Mouse (Mus musculus): ENCODE results near the gene Ptprf. TPM values are rescaled to one million over a fixed set of nuclear protein-coding genes. Genes with fewer than 3 reads are reported as not detected.

The Ptprf gene
- polyA plus RNA-seq, 1 experiment from 2014 or later: 68.1 TPM

- peak overlapping the region; percentile 85 for H3K4me3 ChIP-seq (ENCODE audit: low read length)
- WGBS: 12% methylated on average over 17 of the region's 17 CpGs
- H3K36me3 ChIP-seq (ENCODE audit: control insufficient read depth, insufficient read depth, low read length): peaks cover 20% of the 10 kb centered on the region
- peak overlapping the region; percentile 91 for H3K27ac ChIP-seq (ENCODE audit: low read depth, low read length)
- peak overlapping the region; percentile 85 for H3K9ac ChIP-seq (ENCODE audit: low read depth, low read length)
- H3K27me3 ChIP-seq (ENCODE audit: control insufficient read depth, insufficient read depth, low read length): no peaks in the 10 kb centered on the region
- H3K4me2 ChIP-seq (replicated peaks; ENCODE audit: low read depth, low read length): peak overlapping the region; percentile 83
- H3K4me1 ChIP-seq (ENCODE audit: control insufficient read depth, insufficient read depth, low read length): peaks cover 10% of the 10 kb centered on the region
- no peaks in the 10 kb centered on the region for H3K9me3 ChIP-seq (ENCODE audit: control insufficient read depth, low read length)
- no peak for ATAC-seq (ENCODE audit: low FRiP score, low TSS enrichment)
Measured at GRCm38 (mm10) chr4:118180301-118181080, 110.7 kb downstream of the Ptprf start.

- no peaks in the 10 kb centered on the region for H3K9me3 ChIP-seq (ENCODE audit: control insufficient read depth, low read length)
- H3K4me2 ChIP-seq (replicated peaks; ENCODE audit: low read depth, low read length): peak within 1 kb of the TSS; percentile 83
- peak; percentile 99 for ATAC-seq (ENCODE audit: low FRiP score, low TSS enrichment)
- peaks cover 10% of the 10 kb centered on the region for H3K4me1 ChIP-seq (ENCODE audit: control insufficient read depth, insufficient read depth, low read length)
- H3K4me3 ChIP-seq (ENCODE audit: low read length): peak within 1 kb of the TSS; percentile 85
- H3K27me3 ChIP-seq (ENCODE audit: control insufficient read depth, insufficient read depth, low read length): no peaks in the 10 kb centered on the region
- peak within 1 kb of the TSS; percentile 91 for H3K27ac ChIP-seq (ENCODE audit: low read depth, low read length)
- WGBS: under 1% methylated on average over 38 of the region's 38 CpGs
- peaks cover 28% of the 10 kb centered on the region for H3K36me3 ChIP-seq (ENCODE audit: control insufficient read depth, insufficient read depth, low read length)
- peak within 1 kb of the TSS; percentile 85 for H3K9ac ChIP-seq (ENCODE audit: low read depth, low read length)
Measured at GRCm38 (mm10) chr4:118179467-118180300, 111.5 kb downstream of the Ptprf start, which contains the start of gene Kdm4a. Gene Kdm4a (minus strand): TSS chr4:118180043.

GRCm38 (mm10) chr4:118178952-118179466 is 112.2 kb downstream of the Ptprf start:
- H3K9ac ChIP-seq (ENCODE audit: low read depth, low read length): peak overlapping the region; percentile 85
- H3K36me3 ChIP-seq (ENCODE audit: control insufficient read depth, insufficient read depth, low read length): peaks cover 35% of the 10 kb centered on the region
- peak overlapping the region; percentile 60 for H3K4me2 ChIP-seq (replicated peaks; ENCODE audit: low read depth, low read length)
- H3K27me3 ChIP-seq (ENCODE audit: control insufficient read depth, insufficient read depth, low read length): no peaks in the 10 kb centered on the region
- ATAC-seq (ENCODE audit: low FRiP score, low TSS enrichment): no peak
- peaks cover 10% of the 10 kb centered on the region for H3K4me1 ChIP-seq (ENCODE audit: control insufficient read depth, insufficient read depth, low read length)
- WGBS: under 1% methylated on average over 12 of the region's 12 CpGs
- no peaks in the 10 kb centered on the region for H3K9me3 ChIP-seq (ENCODE audit: control insufficient read depth, low read length)
- H3K27ac ChIP-seq (ENCODE audit: low read depth, low read length): peak overlapping the region; percentile 91
- H3K4me3 ChIP-seq (ENCODE audit: low read length): peak overlapping the region; percentile 85

GRCm38 (mm10) chr4:118172461-118172860 is 118.7 kb downstream of the Ptprf start:
- peaks cover 97% of the 10 kb centered on the region for H3K36me3 ChIP-seq (ENCODE audit: control insufficient read depth, insufficient read depth, low read length)
- no peak overlapping the region for H3K9ac ChIP-seq (ENCODE audit: low read depth, low read length)
- no peak for ATAC-seq (ENCODE audit: low FRiP score, low TSS enrichment)
- H3K4me1 ChIP-seq (ENCODE audit: control insufficient read depth, insufficient read depth, low read length): no peaks in the 10 kb centered on the region
- no peaks in the 10 kb centered on the region for H3K9me3 ChIP-seq (ENCODE audit: control insufficient read depth, low read length)
- H3K27me3 ChIP-seq (ENCODE audit: control insufficient read depth, insufficient read depth, low read length): no peaks in the 10 kb centered on the region
- no peak overlapping the region for H3K4me2 ChIP-seq (replicated peaks; ENCODE audit: low read depth, low read length)
- no peak overlapping the region for H3K4me3 ChIP-seq (ENCODE audit: low read length)
- WGBS: 82% methylated on average over 12 of the region's 12 CpGs
- H3K27ac ChIP-seq (ENCODE audit: low read depth, low read length): no peak overlapping the region

DNA sequence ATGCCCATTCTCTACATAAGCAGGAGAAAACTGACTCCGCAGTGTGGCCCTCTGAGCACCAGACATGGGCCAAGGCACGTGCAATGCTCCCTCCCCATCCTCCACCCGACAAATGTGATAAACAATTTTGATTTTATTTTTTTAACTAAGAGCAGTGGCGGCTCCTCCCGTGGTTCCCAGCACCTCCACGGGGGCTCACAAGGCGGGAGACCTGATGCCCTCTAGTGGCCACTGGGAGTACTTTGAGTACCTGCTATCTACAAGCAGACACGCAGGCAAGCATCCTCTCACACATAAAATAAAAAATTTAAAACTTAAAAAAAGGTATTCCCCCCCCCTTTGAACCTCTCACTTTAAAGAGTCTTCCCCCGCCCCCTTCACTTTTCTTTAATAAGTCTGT is 120.2 kb downstream of the Ptprf start:
- Histone ChIP-seq H3K9ac (ENCODE audit: low read depth, low read length) (no peak overlapping the region), H3K4me3 (ENCODE audit: low read length) (no peak overlapping the region), H3K4me1 (ENCODE audit: control insufficient read depth, insufficient read depth, low read length) (no peaks in the 10 kb centered on the region), H3K27ac (ENCODE audit: low read depth, low read length) (no peak overlapping the region), H3K4me2 (replicated peaks; ENCODE audit: low read depth, low read length) (no peak overlapping the region), H3K9me3 (ENCODE audit: control insufficient read depth, low read length) (no peaks in the 10 kb centered on the region), H3K36me3 (ENCODE audit: control insufficient read depth, insufficient read depth, low read length) (peaks cover 97% of the 10 kb centered on the region), H3K27me3 (ENCODE audit: control insufficient read depth, insufficient read depth, low read length) (no peaks in the 10 kb centered on the region)
- no peak for ATAC-seq (ENCODE audit: low FRiP score, low TSS enrichment)
- WGBS: 84% methylated on average over 9 of the region's 9 CpGs

DNA sequence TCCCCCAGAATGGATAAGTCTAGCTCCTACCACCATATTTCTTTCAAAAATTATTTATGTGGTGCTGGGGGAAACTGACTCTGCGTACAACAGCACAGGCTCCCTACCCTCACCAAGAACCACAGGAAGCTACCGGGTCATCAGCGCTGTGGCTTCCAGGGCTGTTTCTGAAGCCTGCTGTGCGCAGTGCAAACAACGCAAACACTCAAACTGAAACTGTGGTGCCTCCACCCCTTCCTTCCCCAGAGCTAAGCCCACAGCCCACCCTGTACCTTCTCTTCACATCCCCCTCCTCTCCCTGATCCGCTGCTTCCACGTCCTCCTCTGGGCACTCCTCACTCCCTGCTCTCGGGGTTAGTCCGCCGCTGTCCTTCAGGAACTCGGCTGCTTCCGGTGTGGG is 129.1 kb downstream of the Ptprf start:
- Histone ChIP-seq H3K9ac (ENCODE audit: low read depth, low read length) (no peak overlapping the region), H3K27ac (ENCODE audit: low read depth, low read length) (no peak overlapping the region), H3K36me3 (ENCODE audit: control insufficient read depth, insufficient read depth, low read length) (peaks cover 94% of the 10 kb centered on the region), H3K27me3 (ENCODE audit: control insufficient read depth, insufficient read depth, low read length) (no peaks in the 10 kb centered on the region), H3K4me3 (ENCODE audit: low read length) (no peak overlapping the region), H3K4me2 (replicated peaks; ENCODE audit: low read depth, low read length) (no peak overlapping the region), H3K4me1 (ENCODE audit: control insufficient read depth, insufficient read depth, low read length) (no peaks in the 10 kb centered on the region), H3K9me3 (ENCODE audit: control insufficient read depth, low read length) (no peaks in the 10 kb centered on the region)
- no peak for ATAC-seq (ENCODE audit: low FRiP score, low TSS enrichment)
- 90% methylated on average over 12 of the region's 12 CpGs for WGBS

Small RNA genes lying within 50 kb of the gene (microRNA-seq; reads per million reads assigned to microRNA genes)
- 0.84 reads per million for gene Mir7226

Other genes starting within 250 kb of the Ptprf start
- gene St3gal3, start 156.5 kb downstream of the Ptprf start, polyA plus RNA-seq (2014; fragmentation: Nextera tagmentation; extraction: Ambion mirVana): 6.8 and 11.0 TPM in 2 replicates
- gene Kdm4a, start 111.4 kb downstream of the Ptprf start, polyA plus RNA-seq (2014; fragmentation: Nextera tagmentation; extraction: Ambion mirVana): 35.2 and 58.8 TPM in 2 replicates
- 8.7 and 13.7 TPM in 2 replicates for gene Szt2, start 117.9 kb upstream of the Ptprf start, polyA plus RNA-seq (2014; fragmentation: Nextera tagmentation; extraction: Ambion mirVana)
- gene Med8, start 117.9 kb upstream of the Ptprf start, polyA plus RNA-seq (2014; fragmentation: Nextera tagmentation; extraction: Ambion mirVana): 103 TPM in 2 replicates
- 72.0 and 82.7 TPM in 2 replicates for gene Elovl1, start 136.7 kb upstream of the Ptprf start, polyA plus RNA-seq (2014; fragmentation: Nextera tagmentation; extraction: Ambion mirVana)
- 218 and 287 TPM in 2 replicates for gene Cdc20, start 145.9 kb upstream of the Ptprf start, polyA plus RNA-seq (2014; fragmentation: Nextera tagmentation; extraction: Ambion mirVana)
- gene Mpl, start 166.1 kb upstream of the Ptprf start, polyA plus RNA-seq (2014; fragmentation: Nextera tagmentation; extraction: Ambion mirVana): 0.23 TPM in 1 of 2 replicates, not detected in the other
- 24.6 and 30.4 TPM in 2 replicates for gene Tie1, start 198.7 kb upstream of the Ptprf start, polyA plus RNA-seq (2014; fragmentation: Nextera tagmentation; extraction: Ambion mirVana)
- 15.5 and 15.6 TPM in 2 replicates for gene 2610528J11Rik, start 235.6 kb upstream of the Ptprf start, polyA plus RNA-seq (2014; fragmentation: Nextera tagmentation; extraction: Ambion mirVana)